Mouse (Mus musculus) brown adipose tissue, adult 24 weeks (tissue): ENCODE data around the gene Wnt6. TPM values are rescaled to one million over a fixed set of nuclear protein-coding genes. Genes with fewer than 3 reads are reported as not detected.

Experiments used
- polyA plus RNA-seq: library from polyadenylated mRNA; stranded (reverse); fragments of >200 nt; gene quantifications from 2 replicates; pipeline ENCODE4 v1.2.4, GENCODE M21; 2012; ENCODE audit not compliant: missing spikeins, insufficient read depth, insufficient read length

Wnt6 gene
- polyA plus RNA-seq, 1 experiment = not detected

Other genes starting within 250 kb of the Wnt6 start
- 1.1 TPM in 1 of 2 replicates, not detected in the other for gene Plcd4, start 229.0 kb upstream of the Wnt6 start, polyA plus RNA-seq
- gene Usp37, start 227.6 kb upstream of the Wnt6 start, polyA plus RNA-seq = 3.4 and 3.6 TPM in 2 replicates
- 5.1 and 6.1 TPM in 2 replicates for gene Zfp142, start 183.6 kb upstream of the Wnt6 start, polyA plus RNA-seq
- gene Bcs1l, start 183.6 kb upstream of the Wnt6 start, polyA plus RNA-seq = 31.4 and 36.9 TPM in 2 replicates
- 15.5 and 21.6 TPM in 2 replicates for gene Rnf25, start 170.5 kb upstream of the Wnt6 start, polyA plus RNA-seq
- gene Stk36, start 170.4 kb upstream of the Wnt6 start, polyA plus RNA-seq = 0.58 and 1.5 TPM in 2 replicates
- gene Ttll4, start 110.1 kb upstream of the Wnt6 start, polyA plus RNA-seq = 6.2 and 9.6 TPM in 2 replicates
- gene Cyp27a1, start 58.3 kb upstream of the Wnt6 start, polyA plus RNA-seq = 40.2 and 90.5 TPM in 2 replicates
- gene Prkag3, start 22.7 kb upstream of the Wnt6 start, polyA plus RNA-seq = 0.59 and 1.3 TPM in 2 replicates
- gene Wnt10a, start 19.6 kb downstream of the Wnt6 start, polyA plus RNA-seq = not detected in 2 replicates
- gene Cdk5r2, start 83.0 kb downstream of the Wnt6 start, polyA plus RNA-seq = not detected in 2 replicates
- not detected in 2 replicates for gene Fev, start 113.5 kb downstream of the Wnt6 start, polyA plus RNA-seq
- not detected in 2 replicates for gene Cryba2, start 121.3 kb downstream of the Wnt6 start, polyA plus RNA-seq
- not detected in 2 replicates for gene Cfap65, start 163.7 kb downstream of the Wnt6 start, polyA plus RNA-seq
- gene Ihh, start 179.8 kb downstream of the Wnt6 start, polyA plus RNA-seq = not detected in 2 replicates